Mouse (Mus musculus): ENCODE data around the gene St3gal5. TPM values are rescaled to one million over a fixed set of nuclear protein-coding genes. Genes with fewer than 3 reads are reported as not detected.
"Not testable (repeated sequence)": the region's sequence is repeated elsewhere in the genome, so short reads cannot be mapped to it uniquely, and the experiment has no call there.

The St3gal5 gene
- polyA plus RNA-seq, 1 experiment = 28.1 TPM

- H3K4me3 ChIP-seq (ENCODE audit: low read depth, low read length) = no peak overlapping the region
- no peaks in the 10 kb centered on the region for H3K36me3 ChIP-seq (ENCODE audit: control insufficient read depth, insufficient read depth, low read length, poor library complexity, severe bottlenecking)
- H3K9me3 ChIP-seq (replicated peaks; ENCODE audit: control insufficient read depth, insufficient read depth, low read length, poor library complexity, severe bottlenecking) = no peaks in the 10 kb centered on the region
- no peaks in the 10 kb centered on the region for H3K4me1 ChIP-seq (ENCODE audit: control insufficient read depth, insufficient read depth, low read length)
- no peak overlapping the region for H3K9ac ChIP-seq (ENCODE audit: low read depth, poor library complexity, severe bottlenecking)
- TF ChIP-seq CTCF (IDR thresholded peaks at IDR 0.05; ENCODE audit: low read depth, low read length) = no peak
- TF ChIP-seq POLR2A (IDR thresholded peaks at IDR 0.05; ENCODE audit: insufficient read depth, low read length) = no peak
- no peak for TF ChIP-seq EP300 (IDR thresholded peaks at IDR 0.05; ENCODE audit: insufficient read depth, low read depth, low read length)
- H3K27ac ChIP-seq (ENCODE audit: insufficient read depth, low read length) = no peak overlapping the region
- no peaks in the 10 kb centered on the region for H3K27me3 ChIP-seq (ENCODE audit: control insufficient read depth, insufficient read depth, low read length, poor library complexity, severe bottlenecking)
These were observed 40.8 kb upstream of the St3gal5 start for GRCm38 (mm10) chr6:72056548-72056947.

- Histone ChIP-seq H3K4me1 (ENCODE audit: control insufficient read depth, insufficient read depth, low read length) (no peaks in the 10 kb centered on the region), H3K4me3 (ENCODE audit: low read depth, low read length) (no peak overlapping the region), H3K9me3 (replicated peaks; ENCODE audit: control insufficient read depth, insufficient read depth, low read length, poor library complexity, severe bottlenecking) (no peaks in the 10 kb centered on the region), H3K27me3 (ENCODE audit: control insufficient read depth, insufficient read depth, low read length, poor library complexity, severe bottlenecking) (no peaks in the 10 kb centered on the region), H3K27ac (ENCODE audit: insufficient read depth, low read length) (no peak overlapping the region), H3K36me3 (ENCODE audit: control insufficient read depth, insufficient read depth, low read length, poor library complexity, severe bottlenecking) (no peaks in the 10 kb centered on the region), H3K9ac (ENCODE audit: low read depth, poor library complexity, severe bottlenecking) (no peak overlapping the region)
- TF ChIP-seq POLR2A (IDR thresholded peaks at IDR 0.05; ENCODE audit: insufficient read depth, low read length) (no peak), CTCF (IDR thresholded peaks at IDR 0.05; ENCODE audit: low read depth, low read length) (no peak), EP300 (IDR thresholded peaks at IDR 0.05; ENCODE audit: insufficient read depth, low read depth, low read length) (no peak)
These were observed 38.9 kb upstream of the St3gal5 start for GRCm38 (mm10) chr6:72058398-72058889.

GRCm38 (mm10) chr6:72060677-72061076 lies 36.7 kb upstream of the St3gal5 start:
- H3K9ac ChIP-seq (ENCODE audit: low read depth, poor library complexity, severe bottlenecking); H3K4me3 ChIP-seq (ENCODE audit: low read depth, low read length); H3K27ac ChIP-seq (ENCODE audit: insufficient read depth, low read length); H3K36me3 ChIP-seq (ENCODE audit: control insufficient read depth, insufficient read depth, low read length, poor library complexity, severe bottlenecking); H3K27me3 ChIP-seq (ENCODE audit: control insufficient read depth, insufficient read depth, low read length, poor library complexity, severe bottlenecking); H3K9me3 ChIP-seq (replicated peaks; ENCODE audit: control insufficient read depth, insufficient read depth, low read length, poor library complexity, severe bottlenecking); H3K4me1 ChIP-seq (ENCODE audit: control insufficient read depth, insufficient read depth, low read length): not testable (repeated sequence)

GRCm38 (mm10) chr6:72063718-72064117 lies 33.7 kb upstream of the St3gal5 start:
- H3K9me3 ChIP-seq (replicated peaks; ENCODE audit: control insufficient read depth, insufficient read depth, low read length, poor library complexity, severe bottlenecking) = no peaks in the 10 kb centered on the region
- H3K27ac ChIP-seq (ENCODE audit: insufficient read depth, low read length) = no peak overlapping the region
- no peak overlapping the region for H3K9ac ChIP-seq (ENCODE audit: low read depth, poor library complexity, severe bottlenecking)
- H3K4me3 ChIP-seq (ENCODE audit: low read depth, low read length) = no peak overlapping the region
- no peak for TF ChIP-seq EP300 (IDR thresholded peaks at IDR 0.05; ENCODE audit: insufficient read depth, low read depth, low read length)
- TF ChIP-seq POLR2A (IDR thresholded peaks at IDR 0.05; ENCODE audit: insufficient read depth, low read length) = no peak
- no peak for TF ChIP-seq CTCF (IDR thresholded peaks at IDR 0.05; ENCODE audit: low read depth, low read length)
- no peaks in the 10 kb centered on the region for H3K27me3 ChIP-seq (ENCODE audit: control insufficient read depth, insufficient read depth, low read length, poor library complexity, severe bottlenecking)
- H3K4me1 ChIP-seq (ENCODE audit: control insufficient read depth, insufficient read depth, low read length) = no peaks in the 10 kb centered on the region
- H3K36me3 ChIP-seq (ENCODE audit: control insufficient read depth, insufficient read depth, low read length, poor library complexity, severe bottlenecking) = no peaks in the 10 kb centered on the region

GRCm38 (mm10) chr6:72065988-72066387 lies 31.4 kb upstream of the St3gal5 start:
- H3K4me1 ChIP-seq (ENCODE audit: control insufficient read depth, insufficient read depth, low read length) = no peaks in the 10 kb centered on the region
- no peak overlapping the region for H3K4me3 ChIP-seq (ENCODE audit: low read depth, low read length)
- no peak overlapping the region for H3K9ac ChIP-seq (ENCODE audit: low read depth, poor library complexity, severe bottlenecking)
- no peaks in the 10 kb centered on the region for H3K27me3 ChIP-seq (ENCODE audit: control insufficient read depth, insufficient read depth, low read length, poor library complexity, severe bottlenecking)
- H3K27ac ChIP-seq (ENCODE audit: insufficient read depth, low read length) = no peak overlapping the region
- no peaks in the 10 kb centered on the region for H3K36me3 ChIP-seq (ENCODE audit: control insufficient read depth, insufficient read depth, low read length, poor library complexity, severe bottlenecking)
- H3K9me3 ChIP-seq (replicated peaks; ENCODE audit: control insufficient read depth, insufficient read depth, low read length, poor library complexity, severe bottlenecking) = no peaks in the 10 kb centered on the region
- TF ChIP-seq CTCF (IDR thresholded peaks at IDR 0.05; ENCODE audit: low read depth, low read length) (no peak), EP300 (IDR thresholded peaks at IDR 0.05; ENCODE audit: insufficient read depth, low read depth, low read length) (no peak), POLR2A (IDR thresholded peaks at IDR 0.05; ENCODE audit: insufficient read depth, low read length) (no peak)

GRCm38 (mm10) chr6:72068436-72068835 lies 29.0 kb upstream of the St3gal5 start:
- Histone ChIP-seq H3K4me1 (ENCODE audit: control insufficient read depth, insufficient read depth, low read length) (no peaks in the 10 kb centered on the region), H3K36me3 (ENCODE audit: control insufficient read depth, insufficient read depth, low read length, poor library complexity, severe bottlenecking) (no peaks in the 10 kb centered on the region), H3K9me3 (replicated peaks; ENCODE audit: control insufficient read depth, insufficient read depth, low read length, poor library complexity, severe bottlenecking) (no peaks in the 10 kb centered on the region), H3K27me3 (ENCODE audit: control insufficient read depth, insufficient read depth, low read length, poor library complexity, severe bottlenecking) (no peaks in the 10 kb centered on the region; the same call in 1 of the 2 replicates), H3K4me3 (ENCODE audit: low read depth, low read length) (no peak overlapping the region), H3K27ac (ENCODE audit: insufficient read depth, low read length) (no peak overlapping the region), H3K9ac (ENCODE audit: low read depth, poor library complexity, severe bottlenecking) (no peak overlapping the region)
- TF ChIP-seq CTCF (IDR thresholded peaks at IDR 0.05; ENCODE audit: low read depth, low read length) = no peak
- no peak for TF ChIP-seq POLR2A (IDR thresholded peaks at IDR 0.05; ENCODE audit: insufficient read depth, low read length)
- TF ChIP-seq EP300 (IDR thresholded peaks at IDR 0.05; ENCODE audit: insufficient read depth, low read depth, low read length) = no peak
